Mouse (Mus musculus) myocyte (in vitro differentiated cells): ENCODE data around the gene Golim4. TPM values are rescaled to one million over a fixed set of nuclear protein-coding genes. Genes with fewer than 3 reads are reported as not detected.

Experiments used
- H3K27me3 ChIP-seq: one replicate; pipeline ENCODE4 v1.6.1; 2011; ENCODE audit not compliant: control insufficient read depth, insufficient read depth, insufficient read length
- H3K36me3 ChIP-seq: one replicate; pipeline ENCODE4 v1.6.1; 2011; ENCODE audit not compliant: control insufficient read depth, insufficient read depth
- H3K4me2 ChIP-seq: one replicate; pipeline ENCODE4 v1.6.1; 2011; ENCODE audit warnings: low read depth, control low read depth
- H3K4me3 ChIP-seq: one replicate; pipeline ENCODE4 v1.5.1; 2011; ENCODE audit warnings: mild to moderate bottlenecking, control low read depth, moderate library complexity
- H3K79me2 ChIP-seq: one replicate; pipeline ENCODE4 v1.6.1; 2011; ENCODE audit not compliant: control insufficient read depth, insufficient read depth
- H3ac ChIP-seq: one replicate; pipeline ENCODE4 v1.6.1; 2011; ENCODE audit not compliant: control insufficient read depth, insufficient read length
- CEBPB ChIP-seq: IDR thresholded peaks from 2 replicates; pipeline ENCODE4 v1.6.1; 2011; ENCODE audit warnings: mild to moderate bottlenecking, moderate library complexity; ENCODE audit not compliant: poor library complexity, insufficient read depth, severe bottlenecking
- E2F4 ChIP-seq: IDR thresholded peaks from one replicate; pipeline ENCODE4 v1.6.1; 2011; ENCODE audit warnings: mild to moderate bottlenecking, control low read depth, moderate library complexity; ENCODE audit not compliant: insufficient read depth
- MAX ChIP-seq: IDR thresholded peaks from one replicate; pipeline ENCODE4 v1.6.1; 2011; ENCODE audit warnings: low read depth, mild to moderate bottlenecking, control low read depth
- MYOD1 ChIP-seq, 3 experiments: IDR thresholded peaks; one replicate each; pipeline ENCODE4 v1.6.1; 2011; ENCODE audit warnings: control low read depth in 2 of 3, low read depth in 2 of 3, mild to moderate bottlenecking in 2 of 3, moderate library complexity in 1 of 3; ENCODE audit not compliant: insufficient read length in 2 of 3, control insufficient read depth in 1 of 3
- MYOG ChIP-seq, 3 experiments: IDR thresholded peaks; one replicate each; pipeline ENCODE4 v1.6.1; 2011; ENCODE audit warnings: control low read depth in 2 of 3, low read depth in 2 of 3, mild to moderate bottlenecking in 2 of 3; ENCODE audit not compliant: insufficient read length in 2 of 3, control insufficient read depth in 1 of 3, insufficient read depth in 1 of 3
- POLR2A ChIP-seq: IDR thresholded peaks from one replicate; pipeline ENCODE4 v1.6.1; 2011; ENCODE audit warnings: low read depth, mild to moderate bottlenecking, control low read depth, moderate library complexity; ENCODE audit not compliant: insufficient read length
- REST ChIP-seq: IDR thresholded peaks from one replicate; pipeline ENCODE4 v1.6.1; 2011; ENCODE audit warnings: mild to moderate bottlenecking, control low read depth, moderate library complexity; ENCODE audit not compliant: insufficient read depth, insufficient read length
- SRF ChIP-seq: IDR thresholded peaks from one replicate; pipeline ENCODE4 v1.6.1; 2011; ENCODE audit warnings: low read depth; ENCODE audit not compliant: control insufficient read depth, insufficient read length
- TCF12 ChIP-seq: IDR thresholded peaks from one replicate; pipeline ENCODE4 v1.6.1; 2011; ENCODE audit warnings: mild to moderate bottlenecking, control low read depth; ENCODE audit not compliant: poor library complexity, insufficient read depth, severe bottlenecking
- TCF3 ChIP-seq: IDR thresholded peaks from one replicate; pipeline ENCODE4 v1.6.1; 2011; ENCODE audit warnings: low read depth, control low read depth; ENCODE audit not compliant: insufficient read length
- USF1 ChIP-seq: IDR thresholded peaks from one replicate; pipeline ENCODE4 v1.6.1; 2011; ENCODE audit warnings: low read depth, mild to moderate bottlenecking, control low read depth, moderate library complexity
- polyA plus RNA-seq: library from polyadenylated mRNA; unstranded; fragments of >200 nt; fragmentation: generic; extraction: Trizol; gene quantifications from one replicate; pipeline ENCODE4 v1.2.1, GENCODE M21; 2012; ENCODE audit warnings: missing spikeins

The Golim4 gene
- polyA plus RNA-seq, 1 experiment: 11.7 TPM

- H3K4me3 ChIP-seq: no peak overlapping the region
- no peak for TF ChIP-seq POLR2A
- TF ChIP-seq MYOG (IDR thresholded peaks at IDR 0.05; ENCODE audit: control insufficient read depth in 1 of 3, insufficient read depth in 1 of 3, insufficient read length in 2 of 3, low read depth in 2 of 3): no peak
- no peak for TF ChIP-seq MAX
- no peaks in the 10 kb centered on the region for H3K79me2 ChIP-seq
- no peak overlapping the region for H3ac ChIP-seq
- no peak overlapping the region for H3K4me2 ChIP-seq
- H3K27me3 ChIP-seq: no peaks in the 10 kb centered on the region
- no peaks in the 10 kb centered on the region for H3K36me3 ChIP-seq
Measured at GRCm38 (mm10) chr3:75917770-75918503, 38.8 kb downstream of the Golim4 start.

DNA sequence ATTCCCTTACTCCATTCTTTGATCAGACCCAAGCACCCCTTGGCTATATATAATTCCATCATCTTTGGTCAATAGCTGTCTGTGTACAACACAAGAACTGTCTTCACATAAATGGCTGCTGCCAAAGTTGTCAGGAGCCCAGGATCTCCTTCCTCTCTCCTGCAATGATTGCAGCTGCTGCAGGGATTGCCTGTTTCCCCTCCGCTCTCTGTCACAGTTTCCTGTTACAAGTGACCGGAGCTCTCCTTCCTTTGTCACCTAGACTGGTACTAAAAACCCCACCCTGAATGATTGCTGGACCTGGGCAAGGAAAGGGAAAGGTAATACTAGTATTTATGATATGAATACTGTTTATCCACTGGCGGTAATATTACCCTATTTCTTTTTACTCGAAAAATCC is 44.0 kb downstream of the Golim4 start:
- Histone ChIP-seq H3K4me2 (no peak overlapping the region), H3K27me3 (no peaks in the 10 kb centered on the region), H3K4me3 (no peak overlapping the region), H3ac (no peak overlapping the region), H3K36me3 (no peaks in the 10 kb centered on the region), H3K79me2 (no peaks in the 10 kb centered on the region)
- TF ChIP-seq REST (no peak), MYOD1 (IDR thresholded peaks at IDR 0.05; ENCODE audit: control insufficient read depth in 1 of 3, insufficient read length in 2 of 3, low read depth in 2 of 3) (no peak), USF1 (no peak), TCF3 (no peak), E2F4 (no peak), POLR2A (no peak)

DNA sequence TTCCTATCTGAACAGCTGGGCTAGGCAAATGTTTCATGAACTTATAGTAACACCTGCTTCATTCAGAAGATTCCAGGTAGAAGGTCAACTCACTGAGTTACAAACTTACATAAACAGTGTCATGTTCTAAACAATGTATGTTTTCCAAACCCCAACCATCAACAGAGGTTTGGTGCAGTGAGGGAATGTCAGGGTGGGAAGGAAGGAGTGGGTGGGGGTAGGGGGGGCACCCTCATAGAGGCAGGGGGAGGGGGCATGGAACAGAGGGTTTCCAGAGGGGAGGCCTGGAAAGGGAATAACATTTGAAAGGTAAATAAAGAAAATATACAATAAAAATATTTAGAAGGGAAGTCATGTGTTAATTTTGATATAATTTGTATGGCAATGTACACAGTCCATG is 46.0 kb downstream of the Golim4 start:
- TF ChIP-seq SRF (no peak), MYOD1 (IDR thresholded peaks at IDR 0.05; ENCODE audit: control insufficient read depth in 1 of 3, insufficient read length in 2 of 3, low read depth in 2 of 3) (no peak), POLR2A (no peak)

GRCm38 (mm10) chr3:75910257-75910656 is 46.5 kb downstream of the Golim4 start:
- Histone ChIP-seq H3K4me3 (no peak overlapping the region), H3K36me3 (no peaks in the 10 kb centered on the region), H3ac (no peak overlapping the region), H3K79me2 (no peaks in the 10 kb centered on the region), H3K4me2 (no peak overlapping the region), H3K27me3 (no peaks in the 10 kb centered on the region)
- TF ChIP-seq TCF12 (no peak), MYOG (IDR thresholded peaks at IDR 0.05; ENCODE audit: control insufficient read depth in 1 of 3, insufficient read depth in 1 of 3, insufficient read length in 2 of 3, low read depth in 2 of 3) (no peak), MAX (no peak)

More for the DNA sequence above, 46.0 kb downstream of the Golim4 start:
- Histone ChIP-seq H3ac (no peak overlapping the region), H3K4me2 (no peak overlapping the region), H3K4me3 (no peak overlapping the region), H3K36me3 (no peaks in the 10 kb centered on the region), H3K27me3 (no peaks in the 10 kb centered on the region), H3K79me2 (no peaks in the 10 kb centered on the region)

GRCm38 (mm10) chr3:75901903-75902598 is 54.7 kb downstream of the Golim4 start:
- no peak for TF ChIP-seq REST
- TF ChIP-seq POLR2A: no peak
- no peak for TF ChIP-seq USF1
- no peak for TF ChIP-seq TCF3
- TF ChIP-seq TCF12: no peak
- no peak for TF ChIP-seq MYOD1 (IDR thresholded peaks at IDR 0.05; ENCODE audit: control insufficient read depth in 1 of 3, insufficient read length in 2 of 3, low read depth in 2 of 3)
- no peak for TF ChIP-seq MYOG (IDR thresholded peaks at IDR 0.05; ENCODE audit: control insufficient read depth in 1 of 3, insufficient read depth in 1 of 3, insufficient read length in 2 of 3, low read depth in 2 of 3)
- no peak for TF ChIP-seq CEBPB
- TF ChIP-seq E2F4: no peak
- no peak for TF ChIP-seq SRF
- Histone ChIP-seq H3K27me3 (no peaks in the 10 kb centered on the region), H3K4me3 (no peak overlapping the region), H3K36me3 (peaks cover 9% of the 10 kb centered on the region), H3ac (no peak overlapping the region), H3K79me2 (no peaks in the 10 kb centered on the region), H3K4me2 (no peak overlapping the region)

GRCm38 (mm10) chr3:75895075-75895474 is 61.7 kb downstream of the Golim4 start:
- H3ac ChIP-seq: no peak overlapping the region
- no peaks in the 10 kb centered on the region for H3K27me3 ChIP-seq
- no peak overlapping the region for H3K4me2 ChIP-seq
- H3K4me3 ChIP-seq: no peak overlapping the region
- TF ChIP-seq TCF12: no peak
- no peak for TF ChIP-seq E2F4
- no peak for TF ChIP-seq MYOD1 (IDR thresholded peaks at IDR 0.05; ENCODE audit: control insufficient read depth in 1 of 3, insufficient read length in 2 of 3, low read depth in 2 of 3)
- TF ChIP-seq MYOG (IDR thresholded peaks at IDR 0.05; ENCODE audit: control insufficient read depth in 1 of 3, insufficient read depth in 1 of 3, insufficient read length in 2 of 3, low read depth in 2 of 3): no peak
- TF ChIP-seq POLR2A: no peak
- H3K79me2 ChIP-seq: no peaks in the 10 kb centered on the region
- H3K36me3 ChIP-seq: peaks cover 16% of the 10 kb centered on the region
